In genomic region chr9:64605077-64605714, GRCm38 (mm10) we compare ENCODE assay signal across 13 mouse cellular contexts.
DNase-seq lines count a peak whose midpoint lies in the region; ATAC-seq and TF ChIP-seq lines count a peak whose summit lies in the region.
"Had no signal": no experiment of that assay in that cellular context is flagged by ENCODE, and none has a peak within 500 bp of the region (broad histone marks: within the 10 kb centered on the region; RNA-seq: fewer than 3 reads in every experiment).

No protein-coding gene starts in this region.

- peaks cover 55% of the 10 kb centered on the region for H3K4me1 ChIP-seq in cerebellum, adult 2 months (ENCODE audit: control insufficient read depth, insufficient read depth, low read length)
- H3K4me1 ChIP-seq in stomach, embryonic 14.5 days (ENCODE audit: control insufficient read depth, insufficient read depth, low read length) = peaks cover 27% of the 10 kb centered on the region
- no peaks in the 10 kb centered on the region for H3K4me1 ChIP-seq in stomach, postnatal 0 days (replicated peaks; ENCODE audit: control insufficient read depth, insufficient read depth)
- peaks cover 50% of the 10 kb centered on the region for H3K4me1 ChIP-seq in midbrain, embryonic 12.5 days

- H3K4me3 ChIP-seq in cerebellum, adult 2 months (replicated peaks; ENCODE audit: insufficient read depth, low read depth, low read length) = no peak overlapping the region
- H3K4me3 ChIP-seq in stomach, embryonic 14.5 days (ENCODE audit: low read depth, low read length) = no peak overlapping the region
- H3K4me3 ChIP-seq in stomach, postnatal 0 days (ENCODE audit: low read depth, low read length) = no peak overlapping the region
- no peak overlapping the region for H3K4me3 ChIP-seq in midbrain, embryonic 12.5 days
- H3K4me3 ChIP-seq: heart, embryonic 12.5 days; liver, embryonic 12.5 days; myocyte had no signal

- no peaks in the 10 kb centered on the region for H3K9me3 ChIP-seq in stomach, embryonic 14.5 days (ENCODE audit: control insufficient read depth, low read depth, low read length)
- no peaks in the 10 kb centered on the region for H3K9me3 ChIP-seq in stomach, postnatal 0 days (ENCODE audit: control insufficient read depth, low read length)
- no peaks in the 10 kb centered on the region for H3K9me3 ChIP-seq in midbrain, embryonic 12.5 days
- H3K9me3 ChIP-seq: heart, embryonic 12.5 days; liver, embryonic 12.5 days had no signal

- H3K9ac ChIP-seq in stomach, embryonic 14.5 days (replicated peaks; ENCODE audit: low read depth, low read length) = no peak overlapping the region
- H3K9ac ChIP-seq in stomach, postnatal 0 days (ENCODE audit: low read length) = no peak overlapping the region
- no peak overlapping the region for H3K9ac ChIP-seq in midbrain, embryonic 12.5 days (replicated peaks)
- H3K9ac ChIP-seq: heart, embryonic 12.5 days; liver, embryonic 12.5 days had no signal

- no peak for DNase-seq in cerebellum, adult 2 months
- DNase-seq in cerebellum, postnatal 4 days (ENCODE audit: low spot score in 2 of 2) = no peak
- DNase-seq in stomach, postnatal 0 days (ENCODE audit: low spot score) = no peak
- no peak for DNase-seq in testis, postnatal 10 days (ENCODE audit: low spot score)
- DNase-seq in gastrocnemius, postnatal 14 days = no peak
- DNase-seq in cerebellum, postnatal 36 days = no peak
- DNase-seq: adrenal gland, postnatal 10 days had no signal

- TF ChIP-seq CTCF in cerebellum, adult 2 months (IDR thresholded peaks at IDR 0.05; ENCODE audit: borderline replicate concordance, insufficient read depth, low read depth, low read length) = no peak
- no peak for TF ChIP-seq CTCF in stomach, postnatal 0 days (IDR thresholded peaks at IDR 0.05; ENCODE audit: low read depth)

- peak overlapping the region; percentile 77 for H3K27ac ChIP-seq in cerebellum, adult 2 months (ENCODE audit: insufficient read depth, low read length)
- H3K27ac ChIP-seq in stomach, embryonic 14.5 days (ENCODE audit: low read length) = peak overlapping the region; percentile 6; the same call in 1 of the 2 replicates
- H3K27ac ChIP-seq in stomach, postnatal 0 days (replicated peaks) = no peak overlapping the region
- peak overlapping the region; percentile 70 for H3K27ac ChIP-seq in midbrain, embryonic 12.5 days (replicated peaks)
- H3K27ac ChIP-seq: liver, embryonic 12.5 days; macrophage had no signal

- no peak for TF ChIP-seq POLR2A in cerebellum, adult 2 months (IDR thresholded peaks at IDR 0.05; ENCODE audit: borderline replicate concordance, insufficient read depth, low read length)

- 62% methylated on average over 14 of the region's 14 CpGs for WGBS in cerebellum, adult 2 months
- 58% methylated on average over 14 of the region's 14 CpGs for WGBS in stomach, embryonic 14.5 days
- 58% methylated on average over 14 of the region's 14 CpGs for WGBS in stomach, postnatal 0 days
- WGBS in midbrain, embryonic 12.5 days = 42% methylated on average over 14 of the region's 14 CpGs

- intact Hi-C loops in gastrocnemius, postnatal 14 days (cut with DNase I; ENCODE audit: low total_unique reads) = no loop called here

- no peaks in the 10 kb centered on the region for H3K36me3 ChIP-seq in stomach, embryonic 14.5 days (ENCODE audit: control insufficient read depth, insufficient read depth, low read length)
- H3K36me3 ChIP-seq in stomach, postnatal 0 days (ENCODE audit: control insufficient read depth, insufficient read depth, low read length) = no peaks in the 10 kb centered on the region
- H3K36me3 ChIP-seq in midbrain, embryonic 12.5 days = no peaks in the 10 kb centered on the region
- H3K36me3 ChIP-seq: heart, embryonic 12.5 days; liver, embryonic 12.5 days had no signal

- no peak overlapping the region for H3K4me2 ChIP-seq in stomach, embryonic 14.5 days (replicated peaks; ENCODE audit: low read depth, low read length)
- H3K4me2 ChIP-seq in stomach, postnatal 0 days (replicated peaks; ENCODE audit: low read depth) = no peak overlapping the region
- H3K4me2 ChIP-seq in midbrain, embryonic 12.5 days (replicated peaks) = no peak overlapping the region
- H3K4me2 ChIP-seq: heart, embryonic 12.5 days; liver, embryonic 12.5 days had no signal

- H3K27me3 ChIP-seq in cerebellum, adult 2 months (ENCODE audit: control insufficient read depth, insufficient read depth, low read length) = no peaks in the 10 kb centered on the region
- no peaks in the 10 kb centered on the region for H3K27me3 ChIP-seq in stomach, embryonic 14.5 days (ENCODE audit: control insufficient read depth, insufficient read depth, low read length)
- H3K27me3 ChIP-seq in stomach, postnatal 0 days (ENCODE audit: control insufficient read depth, insufficient read depth, low read length) = no peaks in the 10 kb centered on the region
- H3K27me3 ChIP-seq in midbrain, embryonic 12.5 days = peaks cover 61% of the 10 kb centered on the region
- H3K27me3 ChIP-seq: heart, embryonic 12.5 days had no signal

- no peak for ATAC-seq in stomach, embryonic 14.5 days (ENCODE audit: insufficient number of reproducible peaks, insufficient read depth, low FRiP score, low read depth)
- ATAC-seq in stomach, postnatal 0 days (ENCODE audit: low FRiP score, low TSS enrichment) = no peak
- ATAC-seq in midbrain, embryonic 12.5 days (ENCODE audit: low FRiP score, low read depth) = peak; percentile 50
- ATAC-seq: liver, embryonic 12.5 days had no signal

- no peak for TF ChIP-seq EP300 in stomach, postnatal 0 days (optimal IDR thresholded peaks at IDR 0.05)
